Mouse (Mus musculus) olfactory bulb, adult 2 months (tissue): ENCODE measurements around the gene Gm44790.

ENCODE experiments used
- CTCF ChIP-seq: fragments of 200-500 bp; IDR thresholded peaks from 2 replicates; pipeline ENCODE4 v1.5.1; 2012; ENCODE audit warnings: low read depth, mild to moderate bottlenecking, low read length, moderate library complexity; ENCODE audit not compliant: insufficient read depth
- POLR2A ChIP-seq: fragments of 200-500 bp; IDR thresholded peaks from 2 replicates; pipeline ENCODE4 v1.6.1; 2012; ENCODE audit warnings: mild to moderate bottlenecking, low read depth, low read length, moderate library complexity; ENCODE audit not compliant: insufficient read depth

DNA sequence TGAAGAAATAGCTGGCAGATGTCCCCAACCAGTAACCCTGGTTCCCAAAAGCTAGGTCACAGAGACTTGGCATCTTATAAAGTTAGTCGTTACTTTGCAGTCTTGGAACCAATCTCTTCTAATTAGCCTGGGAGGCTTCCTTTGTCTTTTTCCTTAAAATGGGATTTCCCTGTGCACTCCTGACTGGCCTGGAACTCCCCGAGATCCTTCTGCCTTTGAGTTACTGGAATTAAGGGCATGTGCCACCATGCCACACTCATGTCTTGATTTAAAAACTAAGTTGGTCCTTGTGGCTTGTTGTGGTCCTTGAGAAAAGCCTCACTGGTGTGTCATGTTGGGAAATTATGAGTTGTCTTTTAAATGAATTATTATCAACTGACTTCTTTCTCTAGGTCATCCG is 48.1 kb upstream of the Gm44790 start:
- TF ChIP-seq POLR2A, result no peak
- TF ChIP-seq CTCF, result no peak
